Mouse (Mus musculus): ENCODE measurements at regions not wholly inside any gene's neighbourhood (a gene's known extent, or its start where the extent isn't known, plus 50 kb on each side); places are given as distances from the start of the nearest gene placed in this dataset.

- TF ChIP-seq POLR2A (IDR thresholded peaks at IDR 0.05; ENCODE audit: borderline replicate concordance, control insufficient read depth, low read depth, low read length) (no peak), CTCF (IDR thresholded peaks at IDR 0.05; ENCODE audit: control insufficient read depth, insufficient read depth, low read length) (no peak)
Observed at GRCm38 (mm10) chr13:53726031-53726430, 253.2 kb upstream of the Msx2 start.
